ENCODE assay signal across 10 mouse cellular contexts in the genomic region with DNA sequence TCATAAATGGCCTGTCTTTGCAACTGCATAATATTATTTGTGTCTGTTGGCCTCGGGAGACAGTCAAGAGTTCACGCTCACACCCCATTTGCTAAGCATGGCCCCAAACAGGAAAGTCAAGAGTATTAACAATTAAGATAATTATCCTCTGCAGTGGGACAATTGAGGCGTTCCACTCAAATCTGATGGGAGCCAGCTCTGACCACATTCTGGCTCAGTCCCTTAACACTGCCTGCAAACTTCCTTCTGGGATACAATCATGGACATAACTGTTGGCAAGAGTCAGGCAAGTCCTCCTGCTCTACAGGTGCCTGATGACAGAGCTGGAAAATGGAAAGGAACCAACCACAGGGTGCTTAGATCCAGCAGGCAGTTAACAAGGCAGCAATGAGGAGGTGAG.
"Had no signal": no experiment of that assay in that cellular context is flagged by ENCODE, and none has a peak within 500 bp of the region (broad histone marks: within the 10 kb centered on the region; RNA-seq: fewer than 3 reads in every experiment).

No protein-coding gene starts in this region.

- H3K9me3 ChIP-seq: limb, embryonic 12.5 days; liver, embryonic 13.5 days; lung, embryonic 15.5 days; midbrain, embryonic 13.5 days had no signal

- DNase-seq: kidney, postnatal 25 days; layer of hippocampus, adult 9-11 months; liver; liver, embryonic 13.5 days; liver, postnatal 0 days; lung, postnatal 36 days; thymus, postnatal 36 days had no signal

- H3K9ac ChIP-seq: limb, embryonic 12.5 days; liver, embryonic 13.5 days; liver, postnatal 0 days; lung, embryonic 15.5 days; midbrain, embryonic 13.5 days had no signal

- H3K36me3 ChIP-seq: liver, embryonic 13.5 days; lung, embryonic 15.5 days had no signal

- H3K4me2 ChIP-seq: limb, embryonic 12.5 days; liver, embryonic 13.5 days; lung, embryonic 15.5 days; midbrain, embryonic 13.5 days had no signal

- H3K27me3 ChIP-seq: limb, embryonic 12.5 days; liver, embryonic 13.5 days; lung, embryonic 15.5 days; midbrain, embryonic 13.5 days had no signal

- H3K4me1 ChIP-seq: limb, embryonic 12.5 days had no signal

- H3K27ac ChIP-seq: limb, embryonic 12.5 days; liver, embryonic 13.5 days; lung, embryonic 15.5 days; midbrain, embryonic 13.5 days had no signal

- H3K4me3 ChIP-seq: limb, embryonic 12.5 days; liver, embryonic 13.5 days; lung, embryonic 15.5 days; midbrain, embryonic 13.5 days had no signal

- ATAC-seq: liver, postnatal 0 days; midbrain, embryonic 13.5 days had no signal
